Mouse (Mus musculus) right cerebral cortex, postnatal 36 days (tissue): ENCODE results near the gene Bud13.

Experiments used
- DNase-seq, 2 experiments: peaks; one replicate each; pipeline ENCODE4 v3.0.0; 2022; ENCODE audit warnings: low spot score in 2 of 2, mixed read lengths in 1 of 2

The Bud13 gene

DNA sequence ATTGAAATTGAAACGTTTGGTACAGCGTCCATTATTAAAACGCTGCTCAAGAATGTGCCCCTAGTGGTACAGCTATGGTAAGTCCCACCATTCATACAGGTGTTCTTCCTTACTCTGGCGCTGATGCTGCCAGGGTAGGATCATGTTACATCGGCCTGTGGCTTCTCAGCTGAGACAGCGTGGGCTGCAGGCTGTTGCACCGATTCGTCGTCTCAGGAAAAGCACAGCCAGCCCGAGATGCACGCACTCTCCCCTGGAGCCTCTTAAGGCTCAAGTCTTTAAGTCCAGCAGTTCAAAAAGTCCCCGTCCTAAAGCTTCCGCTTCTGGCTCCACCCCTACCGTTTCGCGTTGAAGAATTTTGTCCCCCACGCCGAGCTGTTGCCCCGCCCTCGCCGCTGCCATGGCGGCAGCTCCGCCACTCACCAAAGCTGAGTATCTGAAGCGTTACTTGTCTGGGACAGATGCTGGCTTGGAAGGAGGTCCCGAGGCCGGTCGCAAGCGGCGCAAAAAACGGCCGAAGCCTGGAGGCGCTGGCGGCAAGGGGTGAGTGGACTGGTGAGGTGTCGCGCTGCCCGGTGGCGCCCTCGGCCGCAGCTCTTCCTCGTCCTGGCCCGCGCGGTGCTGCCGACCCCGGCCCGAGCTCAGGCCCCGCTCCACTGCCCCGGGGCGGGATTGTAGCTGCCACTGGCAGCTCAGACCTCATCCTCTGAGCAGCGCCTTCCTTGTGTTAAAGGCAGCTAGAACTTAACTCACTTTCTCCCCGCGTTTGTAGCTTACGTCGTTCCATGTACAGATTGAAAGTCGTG lies at the start of gene Bud13:
Bud13 (plus strand) TSS at position 378 of the 806 bp plus-strand sequence.
- peak; percentile 81 to 86 for DNase-seq

DNA sequence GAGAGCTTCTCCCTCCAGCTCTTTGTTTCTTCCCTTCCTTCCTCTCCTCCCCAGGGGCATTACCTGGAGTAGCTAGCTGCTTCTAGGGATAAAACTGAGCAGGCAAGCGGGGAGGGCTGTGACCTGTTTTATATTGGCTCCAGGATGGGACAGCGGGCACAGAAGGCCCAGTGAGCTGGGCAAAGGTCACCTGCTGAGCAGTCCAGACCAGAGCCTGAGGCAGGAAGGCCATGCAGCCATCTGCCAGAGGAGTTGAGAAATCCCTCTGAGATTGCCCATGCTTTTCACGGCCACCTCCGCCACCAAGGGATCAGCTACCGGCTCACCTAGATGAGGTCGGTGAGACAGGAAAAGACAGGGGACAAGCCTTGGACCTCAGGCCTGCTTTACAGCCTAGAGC lies 47.6 kb upstream of the Bud13 start:
- no peak for DNase-seq

GRCm38 (mm10) chr9:46235596-46235648 lies 47.4 kb upstream of the Bud13 start, which contains the start of gene Apoc3:
Gene Apoc3, minus strand, starts transcription at chr9:46235636.
- DNase-seq, result no peak

DNA sequence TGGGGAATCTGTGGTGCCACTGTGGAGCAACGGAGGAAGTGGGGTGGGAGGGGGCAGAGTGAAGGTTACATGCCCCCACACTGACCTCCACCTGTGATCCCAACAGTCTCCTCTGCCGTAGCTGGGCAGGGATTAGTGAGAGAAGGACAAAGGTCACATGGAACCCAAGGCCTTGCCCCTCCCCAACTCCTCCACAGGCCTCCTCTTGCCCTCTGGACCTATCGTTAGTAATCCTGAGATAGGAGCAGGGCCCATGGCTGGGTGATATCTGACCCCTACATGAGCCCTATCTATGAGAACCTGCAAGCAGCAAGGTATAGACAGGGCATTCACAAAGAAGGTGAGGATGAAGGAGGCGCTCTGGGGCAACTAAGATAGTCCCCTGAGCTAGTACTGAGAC lies 47.2 kb upstream of the Bud13 start:
- DNase-seq, result no peak

GRCm38 (mm10) chr9:46238850-46239249 lies 44.0 kb upstream of the Bud13 start:
- DNase-seq, result no peak

DNA sequence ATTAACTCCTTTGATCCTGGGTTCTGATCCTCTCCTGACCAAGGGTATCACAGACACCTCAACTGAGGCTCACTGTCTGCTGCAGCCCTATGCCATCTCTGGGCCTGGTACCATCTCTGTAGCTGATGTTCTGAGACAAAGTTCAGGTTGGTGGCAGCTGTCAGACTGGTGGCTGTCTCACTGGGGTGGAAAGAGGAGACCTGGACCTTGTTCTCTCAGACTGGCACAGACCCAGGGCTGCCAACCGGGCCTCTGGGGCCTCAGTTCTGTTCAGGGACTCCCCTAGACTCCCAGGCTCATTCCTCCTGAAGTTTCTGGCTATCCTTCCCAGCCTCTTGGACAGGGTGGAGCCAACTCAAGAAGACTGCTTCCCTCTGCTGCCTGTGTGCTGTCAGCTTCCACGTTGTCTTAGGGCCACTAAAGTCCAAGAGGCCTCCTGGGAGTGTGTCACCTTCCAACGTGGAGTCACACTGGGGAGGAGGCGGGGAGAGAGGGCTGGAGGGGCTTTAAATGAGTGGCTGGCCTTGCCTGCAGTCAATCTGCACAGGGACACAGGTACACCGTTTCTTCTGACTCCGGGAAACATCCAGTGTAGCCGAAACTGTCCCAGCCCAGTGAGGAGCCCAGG lies 42.2 kb upstream of the Bud13 start, which contains the start of gene Apoa4:
Apoa4 (plus strand) TSS at position 171 of the 628 bp plus-strand sequence.
- no peak for DNase-seq

- DNase-seq, result no peak
Observed at GRCm38 (mm10) chr9:46241818-46242217, 41.0 kb upstream of the Bud13 start.

- DNase-seq, result no peak
Observed at GRCm38 (mm10) chr9:46243122-46243521, 39.7 kb upstream of the Bud13 start.

DNA sequence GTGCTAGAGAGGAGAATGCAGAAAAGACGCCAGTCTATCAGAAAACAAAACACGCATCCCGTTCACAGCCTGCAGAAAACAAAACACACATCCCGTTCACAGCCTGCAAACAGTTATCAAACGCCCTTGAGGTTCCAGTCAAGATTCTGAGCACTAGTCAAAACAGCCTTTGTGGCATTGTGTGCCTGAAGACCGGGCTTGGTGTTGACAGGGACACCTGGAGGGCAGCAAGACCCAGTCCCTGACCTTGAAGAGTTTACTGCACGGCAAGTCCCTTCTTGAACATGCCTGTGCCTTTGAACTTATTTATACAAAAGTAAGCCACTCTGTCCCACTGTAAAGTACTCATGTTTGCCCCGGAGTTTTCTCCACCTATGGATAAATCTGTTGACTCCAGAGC lies 39.2 kb upstream of the Bud13 start:
- no peak for DNase-seq

DNA sequence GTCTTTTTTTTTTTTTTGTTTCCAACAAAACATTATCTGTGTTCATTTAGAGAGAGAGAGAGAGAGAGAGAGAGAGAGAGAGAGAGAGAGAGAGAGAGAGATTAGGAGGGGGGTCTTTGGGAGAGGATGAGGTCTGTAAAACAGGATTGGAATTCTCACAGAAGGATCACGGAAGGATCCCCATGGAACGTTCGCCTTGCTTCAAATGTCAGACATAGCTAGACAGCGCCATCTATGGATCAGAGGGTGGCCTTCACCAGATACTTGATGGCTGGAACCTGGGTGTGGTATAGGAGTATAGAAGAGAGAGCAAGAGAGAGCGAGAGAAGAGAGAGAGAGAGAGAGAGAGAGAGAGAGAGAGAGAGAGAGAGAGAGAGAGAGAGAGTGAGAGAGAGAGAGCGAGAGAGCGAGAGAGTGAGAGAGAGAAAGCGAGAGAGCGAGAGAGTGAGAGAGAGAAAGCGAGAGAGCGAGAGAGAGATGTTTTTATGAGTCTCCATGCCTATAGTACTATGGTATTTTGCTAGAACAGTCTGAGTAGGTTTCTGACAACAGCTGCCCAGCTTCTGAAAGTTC lies 36.0 kb upstream of the Bud13 start:
- DNase-seq, result peak; percentile 23 to 33

DNA sequence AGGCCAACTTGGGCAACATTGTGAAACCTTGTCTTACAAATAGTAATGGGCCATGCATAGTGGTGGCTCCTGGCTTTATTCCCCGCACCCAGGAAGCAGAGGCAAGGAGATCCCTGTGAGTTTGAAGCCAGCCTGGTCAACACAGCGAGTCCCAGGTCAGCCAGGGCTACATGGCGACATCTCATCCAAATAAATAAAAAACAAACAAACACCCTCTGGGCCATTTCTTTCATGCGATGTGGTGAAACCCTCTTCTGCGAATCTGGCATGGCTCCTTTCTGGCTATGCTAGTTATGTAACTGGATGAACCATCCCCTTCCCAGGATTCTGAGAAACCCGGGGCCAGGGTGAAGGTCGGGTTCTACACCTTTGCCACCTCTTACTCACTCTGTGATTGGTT lies 26.6 kb upstream of the Bud13 start:
- no peak for DNase-seq

DNA sequence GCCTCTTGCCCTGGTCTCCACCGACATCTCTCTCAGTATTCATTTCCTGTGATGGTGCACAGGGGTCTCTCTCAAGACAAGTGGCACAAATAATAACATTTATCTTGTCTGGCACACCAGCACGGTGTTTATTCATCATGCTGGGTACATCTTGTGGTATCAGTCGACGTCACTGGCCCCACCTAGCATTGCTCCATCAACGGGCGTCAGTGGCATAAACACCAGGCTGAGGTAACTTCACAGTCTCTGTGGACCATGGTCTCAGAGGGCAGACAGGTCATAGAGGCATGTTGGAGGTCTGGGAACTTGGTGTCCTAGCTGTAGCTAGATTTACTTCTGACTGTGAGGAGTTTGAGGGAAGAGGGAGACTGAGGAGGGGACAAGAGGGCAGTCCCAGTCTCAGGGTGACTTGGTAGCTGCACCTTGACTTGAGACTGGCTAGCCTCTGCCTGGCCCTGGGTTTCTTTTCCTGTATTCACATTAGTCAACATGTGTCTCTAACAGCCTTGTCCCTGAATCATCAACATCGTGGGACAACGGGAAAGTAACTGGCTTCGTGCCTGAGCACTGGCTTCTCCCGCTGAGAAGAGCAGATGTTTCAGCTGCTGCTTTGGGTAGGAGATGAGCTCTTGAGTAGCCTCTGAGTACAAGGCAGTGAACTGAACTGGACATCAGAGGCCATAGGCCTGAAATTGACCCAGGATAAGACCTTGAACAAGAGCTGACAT lies 26.0 kb upstream of the Bud13 start:
- DNase-seq, result no peak

- no peak for DNase-seq
Observed at GRCm38 (mm10) chr9:46257546-46257945, 25.3 kb upstream of the Bud13 start.

GRCm38 (mm10) chr9:46259111-46259510 lies 23.7 kb upstream of the Bud13 start:
- no peak for DNase-seq

GRCm38 (mm10) chr9:46261131-46261530 lies 21.7 kb upstream of the Bud13 start:
- DNase-seq, result no peak

GRCm38 (mm10) chr9:46268343-46268873 lies 14.4 kb upstream of the Bud13 start, which contains the start of gene Apoa5:
Gene Apoa5, plus strand, starts transcription at chr9:46268633.
- DNase-seq, result no peak

GRCm38 (mm10) chr9:46269125-46269524 lies 13.7 kb upstream of the Bud13 start:
- no peak for DNase-seq

DNA sequence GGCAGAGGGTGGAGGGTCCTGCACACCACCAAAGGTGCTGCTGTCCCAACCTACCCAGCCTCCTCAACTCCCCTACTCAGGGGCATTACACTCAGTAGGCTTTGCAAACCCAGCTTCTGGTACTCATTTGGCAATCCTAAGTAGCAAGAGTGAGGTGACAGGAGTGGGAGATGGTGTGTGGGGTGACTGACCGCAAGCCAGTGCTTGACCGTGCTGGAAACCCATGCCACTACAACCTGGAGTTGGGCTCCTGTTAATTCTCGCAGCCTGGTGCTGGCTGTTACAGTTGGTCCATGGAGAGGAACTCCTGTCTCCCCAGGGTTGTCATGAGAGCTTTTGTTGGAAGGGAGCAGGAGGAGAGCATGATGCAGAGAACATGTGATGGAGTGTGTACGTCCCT lies 12.0 kb upstream of the Bud13 start:
- DNase-seq, result no peak

- DNase-seq, result no peak
Observed at GRCm38 (mm10) chr9:46272070-46272469, 10.7 kb upstream of the Bud13 start.

DNA sequence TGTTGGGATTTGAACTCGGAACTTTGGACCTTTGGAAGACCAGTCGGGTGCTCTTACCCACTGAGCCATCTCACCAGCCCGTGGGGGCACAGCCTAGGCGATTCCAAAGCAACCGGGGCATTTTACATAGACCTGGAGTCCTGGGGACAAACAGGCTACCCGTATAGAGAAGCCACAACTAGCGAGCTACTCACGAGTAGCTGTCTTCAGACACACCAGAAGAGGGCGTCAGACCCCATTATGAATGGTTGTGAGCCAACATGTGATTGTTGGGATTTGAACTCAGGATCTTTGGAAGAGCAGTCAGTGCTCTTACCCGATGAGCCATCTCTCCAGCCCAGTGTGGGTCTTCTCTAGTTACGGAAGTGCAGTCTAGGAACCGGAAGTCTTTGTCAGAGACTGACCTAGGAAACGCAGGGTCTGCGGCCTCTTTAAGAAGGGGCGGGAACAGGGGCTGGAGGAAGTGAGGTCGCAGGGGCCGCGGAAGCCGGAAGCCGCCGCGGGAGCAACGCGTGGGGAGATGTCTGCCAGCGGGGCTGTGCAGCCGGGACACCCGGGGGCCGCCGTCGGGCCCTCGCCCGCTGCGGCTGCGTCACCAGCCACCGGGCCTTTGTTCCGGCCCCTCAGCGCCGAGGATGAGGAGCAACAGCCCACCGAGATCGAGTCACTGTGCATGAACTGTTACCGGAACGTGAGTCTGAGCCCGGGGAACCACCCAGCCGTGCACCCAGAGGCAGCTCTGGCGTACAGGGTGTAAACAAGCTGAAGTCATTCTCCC lies 9.9 kb upstream of the Bud13 start, which contains the start of gene Zpr1:
Zpr1 (plus strand) TSS at position 388 of the 778 bp plus-strand sequence.
- DNase-seq, result peak; percentile 86 to 89

DNA sequence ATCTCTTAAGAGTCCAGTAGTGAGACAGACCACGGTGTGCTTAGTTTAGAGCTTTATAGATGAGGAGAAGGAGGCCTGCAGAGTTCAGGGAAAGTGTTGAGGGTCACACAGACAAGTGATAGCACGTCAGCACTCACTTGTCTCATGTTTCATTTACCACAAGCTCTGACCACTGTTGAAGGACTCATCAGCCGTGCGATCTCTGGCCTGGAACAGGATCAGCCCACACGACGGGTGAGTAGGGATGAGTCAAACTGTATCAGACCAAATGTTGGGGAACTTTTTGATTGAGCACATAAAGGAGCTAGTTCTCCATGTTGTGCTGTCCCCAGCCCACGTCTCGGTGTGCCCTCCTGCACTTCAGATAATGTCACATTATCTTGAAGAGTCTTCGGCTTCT lies 8.3 kb upstream of the Bud13 start:
- no peak for DNase-seq

DNA sequence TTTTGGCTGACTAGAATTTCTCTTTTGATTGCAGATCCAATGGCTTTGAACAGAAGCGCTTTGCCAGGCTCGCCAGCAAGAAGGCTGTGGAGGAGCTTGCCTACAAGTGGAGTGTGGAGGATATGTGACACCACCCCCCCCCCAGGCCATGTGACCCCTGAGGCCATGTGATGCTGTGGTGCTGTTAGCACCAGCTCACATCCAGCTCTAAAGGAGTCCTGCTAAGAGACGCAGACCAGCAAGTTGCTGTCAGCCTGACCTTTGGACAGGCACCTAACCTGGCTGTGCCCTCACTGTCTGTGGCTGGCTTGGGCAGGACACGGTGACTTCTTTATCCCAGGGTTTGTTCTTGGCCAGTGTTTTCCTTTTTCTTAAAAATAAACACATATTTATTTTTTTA lies 15.6 kb downstream of the Bud13 start:
- no peak for DNase-seq
